Mouse (Mus musculus): ENCODE results near the gene Tctex1d2. TPM values are rescaled to one million over a fixed set of nuclear protein-coding genes. Genes with fewer than 3 reads are reported as not detected.
"Not testable (repeated sequence)": the region's sequence is repeated elsewhere in the genome, so short reads cannot be mapped to it uniquely, and the experiment has no call there.

Gene Tctex1d2
- total RNA-seq, 2 experiments from 2014 or later = 5.3 TPM

- no peak for TF ChIP-seq CTCF (IDR thresholded peaks at IDR 0.05)
- intact Hi-C loops (cut with DNase I) = loop anchor here (5.0 kb wide), 2 partner anchors 102 to 157 kb away; partner anchors contain the start of genes Rnf168 and Ubxn7
- no peak for DNase-seq
- H3K4me3 ChIP-seq = no peak overlapping the region
- H3K27ac ChIP-seq = peak overlapping the region; percentile 93
Measured at GRCm38 (mm10) chr16:32434691-32435090, 15.2 kb downstream of the Tctex1d2 start.

DNA sequence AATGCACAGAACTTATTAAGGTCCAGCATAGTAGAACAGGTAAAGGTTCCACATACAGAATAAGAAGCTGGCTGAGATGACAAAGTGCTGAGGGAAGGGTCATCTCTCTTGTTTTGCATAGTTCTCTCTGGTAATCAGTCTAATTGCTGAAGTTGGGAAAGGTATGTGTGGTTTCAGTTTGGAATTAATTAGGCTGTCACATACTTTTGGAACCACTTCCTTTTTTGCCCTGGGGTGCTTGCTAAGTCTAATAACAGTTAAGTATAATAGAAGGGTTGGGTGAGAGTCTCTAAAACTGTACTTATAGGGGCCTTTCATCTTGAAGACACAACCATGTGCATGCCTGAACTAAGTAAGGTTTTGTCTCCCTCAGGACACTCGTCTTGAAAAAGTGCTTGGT is 17.2 kb downstream of the Tctex1d2 start:
- Histone ChIP-seq H3K27ac (peak overlapping the region; percentile 93), H3K4me3 (no peak overlapping the region)
- intact Hi-C loops (cut with DNase I) = no loop called here
- no peak for DNase-seq
- TF ChIP-seq CTCF (IDR thresholded peaks at IDR 0.05) = no peak

DNA sequence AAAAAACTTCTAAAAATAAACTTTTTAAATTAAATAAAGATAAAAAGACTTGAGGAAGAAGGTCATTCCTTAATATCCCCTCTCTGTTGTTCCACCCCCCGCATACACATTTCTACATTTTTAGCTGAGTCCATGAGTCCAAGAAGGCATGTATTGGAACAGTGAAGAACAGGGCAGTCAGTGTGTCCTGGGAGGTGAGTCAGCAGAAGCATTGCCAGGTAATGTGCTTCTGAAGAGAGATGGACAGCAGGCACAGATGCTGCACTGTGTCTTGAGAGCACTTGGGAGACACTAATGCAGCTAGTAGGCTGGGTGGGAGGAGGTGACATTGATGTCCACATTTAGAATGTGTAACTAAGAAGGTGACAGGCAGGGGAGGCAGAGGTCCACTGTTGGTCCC is 17.8 kb downstream of the Tctex1d2 start:
- H3K4me3 ChIP-seq = no peak overlapping the region
- TF ChIP-seq CTCF (IDR thresholded peaks at IDR 0.05) = no peak
- DNase-seq = peak; percentile 40
- H3K27ac ChIP-seq = peak overlapping the region; percentile 93
- intact Hi-C loops (cut with DNase I) = no loop called here

DNA sequence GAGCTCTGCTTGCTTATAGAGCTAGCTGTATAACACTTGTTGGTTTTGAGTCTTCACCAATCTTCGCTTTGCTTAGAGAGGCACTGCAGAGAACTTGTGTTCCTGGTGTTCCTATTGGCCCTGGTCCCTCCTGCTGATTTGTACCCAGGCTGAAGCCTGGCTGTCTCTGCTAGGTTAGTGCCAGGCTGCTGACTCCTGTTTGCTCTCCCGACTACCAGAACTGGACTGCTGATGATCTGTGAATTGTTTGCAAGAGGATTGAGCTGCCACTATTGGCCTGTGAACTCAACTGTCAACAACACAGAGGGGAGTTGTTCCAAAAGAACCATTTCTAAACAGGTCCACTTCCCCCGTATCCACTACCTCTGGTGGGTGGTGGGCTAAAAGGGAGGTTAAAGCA is 21.9 kb downstream of the Tctex1d2 start:
- no peak for DNase-seq
- H3K27ac ChIP-seq = peak overlapping the region; percentile 17; the same call in 1 of the 2 replicates
- intact Hi-C loops (cut with DNase I) = no loop called here
- no peak for TF ChIP-seq CTCF (IDR thresholded peaks at IDR 0.05)
- H3K4me3 ChIP-seq = no peak overlapping the region

DNA sequence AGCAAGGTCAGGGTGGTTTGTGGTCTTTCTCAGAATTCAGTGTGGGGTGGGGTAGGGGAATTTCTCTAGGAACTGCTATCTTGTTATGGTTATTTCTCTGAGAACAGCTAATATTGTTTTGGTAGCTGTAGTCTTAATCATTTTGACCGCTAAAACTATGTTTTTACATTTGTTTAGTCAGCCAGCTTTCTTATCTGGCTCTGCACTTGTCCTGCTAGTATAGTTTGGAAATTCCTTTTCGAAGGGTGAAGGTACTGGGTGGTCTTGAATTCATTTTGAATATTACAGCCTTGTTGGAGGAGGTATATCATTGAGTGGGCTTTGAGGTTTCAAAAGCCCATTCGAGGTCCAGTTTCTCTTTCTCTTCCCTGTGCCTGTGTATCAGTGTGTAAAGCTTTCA is 25.1 kb downstream of the Tctex1d2 start:
- H3K4me3 ChIP-seq; H3K27ac ChIP-seq; DNase-seq; intact Hi-C loops (cut with DNase I): not testable (repeated sequence)

DNA sequence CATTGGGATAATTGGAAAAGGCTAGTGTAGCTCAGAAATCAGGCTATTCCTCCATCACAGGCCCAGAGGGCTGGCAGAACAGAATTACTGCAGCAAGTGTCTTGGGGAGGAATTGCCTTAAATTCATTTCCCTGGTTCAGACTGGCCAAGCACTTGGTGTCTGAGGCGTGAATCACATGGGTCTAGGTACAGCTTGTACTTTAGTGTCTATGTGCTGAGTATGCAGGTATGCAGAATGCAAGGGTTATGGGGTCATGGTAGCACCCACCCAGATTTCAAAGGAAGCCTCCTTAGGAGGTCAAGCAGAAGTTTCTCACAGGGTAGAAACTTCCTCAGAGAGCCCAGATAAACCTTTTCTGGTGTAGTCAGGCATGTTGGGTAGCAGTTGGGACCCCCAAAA is 26.1 kb downstream of the Tctex1d2 start:
- intact Hi-C loops (cut with DNase I) = no loop called here
- H3K27ac ChIP-seq = 0 out of 2 replicates have a peak overlapping the region, but pooled peaks have one; percentile 20
- no peak for TF ChIP-seq CTCF (IDR thresholded peaks at IDR 0.05)
- no peak for DNase-seq
- no peak overlapping the region for H3K4me3 ChIP-seq

- Histone ChIP-seq H3K4me3 (no peak overlapping the region), H3K27ac (no peak overlapping the region)
- DNase-seq = no peak
- no peak for TF ChIP-seq CTCF (IDR thresholded peaks at IDR 0.05)
- intact Hi-C loops (cut with DNase I) = no loop called here
Measured at GRCm38 (mm10) chr16:32446563-32447138, 27.1 kb downstream of the Tctex1d2 start.

- Histone ChIP-seq H3K27ac (0 out of 2 replicates have a peak overlapping the region, but pooled peaks have one; percentile 10), H3K4me3 (no peak overlapping the region)
- intact Hi-C loops (cut with DNase I) = no loop called here
- TF ChIP-seq CTCF (IDR thresholded peaks at IDR 0.05) = no peak
- DNase-seq = no peak
Measured at GRCm38 (mm10) chr16:32449665-32450064, 30.2 kb downstream of the Tctex1d2 start.

- no peak for TF ChIP-seq CTCF (IDR thresholded peaks at IDR 0.05)
- intact Hi-C loops (cut with DNase I) = no loop called here
- H3K27ac ChIP-seq = no peak overlapping the region
Measured at GRCm38 (mm10) chr16:32450133-32450532, 30.6 kb downstream of the Tctex1d2 start.

GRCm38 (mm10) chr16:32453102-32453501 is 33.6 kb downstream of the Tctex1d2 start:
- no peak for TF ChIP-seq CTCF (IDR thresholded peaks at IDR 0.05)
- no peak for DNase-seq
- intact Hi-C loops (cut with DNase I) = no loop called here
- Histone ChIP-seq H3K4me3 (no peak overlapping the region), H3K27ac (no peak overlapping the region)

More at GRCm38 (mm10) chr16:32450133-32450532, 30.6 kb downstream of the Tctex1d2 start:
- no peak for DNase-seq
- H3K4me3 ChIP-seq = no peak overlapping the region

GRCm38 (mm10) chr16:32454646-32455045 is 35.1 kb downstream of the Tctex1d2 start:
- no peak overlapping the region for H3K27ac ChIP-seq
- intact Hi-C loops (cut with DNase I) = loop anchor here (5.0 kb wide), 1 partner anchor 187 kb away; no protein-coding TSS in a partner anchor
- DNase-seq = no peak
- H3K4me3 ChIP-seq = no peak overlapping the region
- no peak for TF ChIP-seq CTCF (IDR thresholded peaks at IDR 0.05)

DNA sequence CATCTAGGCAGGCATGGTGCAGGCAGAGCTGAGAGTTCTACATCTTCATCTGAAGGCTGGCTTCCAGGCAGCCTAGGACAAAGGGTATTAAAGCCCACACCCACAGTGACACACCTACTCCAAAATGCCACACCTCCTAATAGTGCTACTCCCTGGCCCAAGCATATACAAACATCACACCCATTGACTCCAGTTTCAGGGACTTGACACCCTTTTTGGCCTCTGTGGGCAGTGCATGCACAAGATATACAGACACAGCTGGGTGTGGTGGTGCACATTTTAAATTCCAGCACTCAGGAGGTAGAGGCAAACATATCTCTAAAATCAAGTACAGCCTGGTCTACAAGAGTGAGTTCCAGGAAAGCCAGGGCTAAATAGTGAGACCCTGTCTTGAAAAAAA is 36.6 kb downstream of the Tctex1d2 start:
- DNase-seq = no peak
- no peak overlapping the region for H3K4me3 ChIP-seq
- H3K27ac ChIP-seq = no peak overlapping the region
- no peak for TF ChIP-seq CTCF (IDR thresholded peaks at IDR 0.05)
- intact Hi-C loops (cut with DNase I) = loop anchor here (2.0 to 5.0 kb wide), 2 partner anchors 83 to 189 kb away; no protein-coding TSS in a partner anchor

DNA sequence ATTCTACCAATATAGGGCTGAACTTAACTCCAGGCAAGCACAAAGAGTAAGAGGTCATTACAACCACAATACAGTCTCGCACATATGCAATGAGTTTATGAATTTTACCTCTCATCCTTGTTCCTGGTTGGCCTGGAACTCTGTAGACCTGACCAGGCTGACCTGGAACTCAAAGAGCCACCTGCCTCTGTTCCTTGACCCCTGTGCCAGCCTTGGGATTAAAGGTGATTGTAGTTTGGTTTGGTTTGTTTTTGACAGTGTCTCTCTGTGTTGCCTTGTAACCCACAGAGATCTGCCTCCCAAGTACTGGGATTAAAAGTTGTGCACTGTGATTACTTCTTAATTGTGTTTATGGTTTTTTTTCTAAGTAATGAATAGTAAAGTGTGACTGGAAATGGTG is 37.3 kb downstream of the Tctex1d2 start:
- H3K4me3 ChIP-seq = no peak overlapping the region
- no peak for DNase-seq
- peak overlapping the region; percentile 82; the same call in 1 of the 2 replicates for H3K27ac ChIP-seq
- intact Hi-C loops (cut with DNase I) = loop anchor here (2.0 to 5.0 kb wide), 2 partner anchors 84 to 189 kb away; no protein-coding TSS in a partner anchor
- TF ChIP-seq CTCF (IDR thresholded peaks at IDR 0.05) = no peak
